Mouse (Mus musculus) testis, adult 2 months (tissue): Measurements from ENCODE around the gene Prkn.

ENCODE experiments used
- CTCF ChIP-seq: fragments of 200-500 bp; IDR thresholded peaks from 2 replicates; pipeline ENCODE4 v1.5.1; 2012; ENCODE audit warnings: low read depth, mild to moderate bottlenecking, inconsistent platforms, low read length, moderate library complexity; ENCODE audit not compliant: control insufficient read depth, insufficient read depth, insufficient replicate concordance
- POLR2A ChIP-seq: fragments of 200-500 bp; IDR thresholded peaks from 2 replicates; pipeline ENCODE4 v1.6.1; 2012; ENCODE audit warnings: low read depth, mild to moderate bottlenecking, inconsistent platforms, low read length, moderate library complexity; ENCODE audit not compliant: control insufficient read depth

- TF ChIP-seq CTCF (no peak), POLR2A (no peak)
Measured at GRCm38 (mm10) chr17:11402225-11402875, 562.2 kb downstream of the Prkn start.
